Mouse (Mus musculus) spleen, adult 2 months (tissue): ENCODE results near the gene Ola1. TPM values are rescaled to one million over a fixed set of nuclear protein-coding genes. Genes with fewer than 3 reads are reported as not detected.

Source experiments
- DNase-seq, 2 experiments: peaks; one replicate each; pipeline versions ENCODE4 v3.0.0 to v3.0.0-alpha.2; 2012 to 2021; ENCODE audit warnings: low spot score in 2 of 2, low read depth in 1 of 2
- H3K27ac ChIP-seq: fragments of 200-500 bp; 2 replicates; pipeline ENCODE4 v1.5.1; 2012; ENCODE audit warnings: low read length, inconsistent platforms; ENCODE audit not compliant: insufficient read depth
- H3K27me3 ChIP-seq: fragments of 200-500 bp; 2 replicates; pipeline ENCODE4 v1.6.1; 2012; ENCODE audit warnings: mild to moderate bottlenecking, moderate library complexity, low read length, inconsistent platforms; ENCODE audit not compliant: control insufficient read depth, insufficient read depth
- H3K36me3 ChIP-seq: fragments of 200-500 bp; 2 replicates; pipeline ENCODE4 v1.6.1; 2012; ENCODE audit warnings: mild to moderate bottlenecking, low read length, inconsistent platforms; ENCODE audit not compliant: control insufficient read depth, insufficient read depth
- H3K4me1 ChIP-seq: fragments of 200-500 bp; 2 replicates; pipeline ENCODE4 v1.6.1; 2011; ENCODE audit warnings: inconsistent platforms; ENCODE audit not compliant: control insufficient read depth, insufficient read depth, insufficient read length
- H3K4me3 ChIP-seq: fragments of 200-500 bp; 2 replicates; pipeline ENCODE4 v1.5.1; 2011; ENCODE audit warnings: mild to moderate bottlenecking, inconsistent platforms; ENCODE audit not compliant: insufficient read depth, insufficient read length; ENCODE audit errors: extremely low read depth
- CTCF ChIP-seq: fragments of 200-500 bp; IDR thresholded peaks from 2 replicates; pipeline ENCODE4 v1.5.1; 2011; ENCODE audit warnings: mild to moderate bottlenecking, inconsistent platforms; ENCODE audit not compliant: insufficient read depth, insufficient read length, insufficient replicate concordance; ENCODE audit errors: extremely low read depth
- POLR2A ChIP-seq: fragments of 200-500 bp; IDR thresholded peaks from 2 replicates; pipeline ENCODE4 v1.6.1; 2011; ENCODE audit warnings: low read depth, low read length, inconsistent platforms
- WGBS: fragments of 180-500 bp; shearing (Covaris S2); methylation state at CpG from one replicate; pipeline ENCODE4 v1.1.7; 2018; 5-methylcytosine and 5-hydroxymethylcytosine counted together
- polyA plus RNA-seq: library from polyadenylated mRNA; depleted of rRNA; stranded (reverse); fragments of >200 nt; gene quantifications from 2 replicates; pipeline ENCODE4 v1.2.3, GENCODE M21; 2012

Gene Ola1
- polyA plus RNA-seq, 1 experiment, result 2.9 TPM

DNA sequence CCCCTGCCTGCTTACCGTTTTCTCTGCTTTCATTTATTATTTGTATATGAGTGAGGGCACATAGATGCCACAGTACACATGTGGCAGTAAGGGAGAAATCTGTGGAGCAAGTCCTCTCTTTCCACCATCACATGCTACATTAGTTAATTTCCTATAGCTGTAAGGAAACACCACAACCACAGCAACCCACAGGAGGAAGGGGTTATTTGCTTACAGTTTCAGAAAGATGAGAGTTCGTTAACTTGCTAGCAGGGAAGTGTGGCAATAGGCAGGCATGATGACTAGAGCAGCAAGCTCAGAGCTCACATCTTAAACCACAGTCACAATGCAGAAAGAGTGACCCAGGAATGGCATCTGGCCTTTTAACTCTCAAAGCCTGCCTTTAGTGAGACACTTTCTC, 58.0 kb downstream of the Ola1 start:
- WGBS, result 9% methylated on average over 2 of the region's 2 CpGs
- Histone ChIP-seq H3K4me3 (no peak overlapping the region), H3K27me3 (no peaks in the 10 kb centered on the region), H3K4me1 (peaks cover 6% of the 10 kb centered on the region; the same call in 1 of the 2 replicates), H3K36me3 (peaks cover 3% of the 10 kb centered on the region), H3K27ac (no peak overlapping the region)
- no peak for TF ChIP-seq POLR2A
- TF ChIP-seq CTCF, result no peak
- peak in 1 of 2 experiments; percentile 2 for DNase-seq

DNA sequence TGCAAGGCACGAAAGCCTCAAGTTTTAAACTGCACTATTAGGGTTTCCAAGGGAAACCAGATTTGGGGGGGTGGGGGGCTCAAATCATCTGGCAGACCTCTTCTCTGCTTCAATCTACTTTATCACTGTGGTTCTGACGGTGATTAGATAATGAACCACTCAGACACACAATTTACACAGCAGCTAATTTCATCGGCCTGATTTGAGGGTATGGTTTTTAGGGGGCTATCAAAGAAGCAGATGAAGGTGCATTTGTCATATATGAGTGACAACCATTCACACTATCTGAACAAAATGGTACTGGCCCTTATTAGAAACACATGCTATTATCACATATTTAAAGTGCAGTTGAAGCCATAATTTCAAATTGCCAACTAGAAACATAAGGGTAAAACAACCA, 61.5 kb downstream of the Ola1 start:
- Histone ChIP-seq H3K27me3 (no peaks in the 10 kb centered on the region), H3K4me1 (peaks cover 6% of the 10 kb centered on the region; the same call in 1 of the 2 replicates), H3K4me3 (no peak overlapping the region), H3K27ac (no peak overlapping the region), H3K36me3 (peaks cover 4% of the 10 kb centered on the region)
- WGBS, result 94% methylated on average over 3 of the region's 3 CpGs
- no peak for DNase-seq
- TF ChIP-seq POLR2A (no peak), CTCF (no peak)

DNA sequence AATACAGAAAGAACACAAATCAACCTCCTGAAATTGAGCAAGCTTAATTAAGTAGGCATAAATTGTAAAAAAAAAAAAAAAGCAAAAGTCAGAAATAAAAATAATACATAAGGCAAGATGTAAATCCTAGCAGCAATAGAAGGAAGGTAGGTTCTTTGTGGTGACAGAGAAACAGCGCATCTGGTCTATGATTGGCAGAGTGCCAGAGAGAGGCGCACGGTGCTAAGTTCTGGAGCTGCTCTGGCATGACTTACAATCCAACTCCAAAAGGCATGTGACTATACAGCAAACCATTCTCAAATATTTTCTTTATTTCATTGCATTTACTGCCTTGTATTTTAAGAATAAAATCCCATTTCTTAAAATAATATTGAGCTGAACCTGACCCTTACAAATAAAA, 68.2 kb downstream of the Ola1 start:
- Histone ChIP-seq H3K27me3 (no peaks in the 10 kb centered on the region), H3K4me3 (no peak overlapping the region), H3K36me3 (peaks cover 2% of the 10 kb centered on the region; the same call in 1 of the 2 replicates), H3K27ac (no peak overlapping the region), H3K4me1 (no peaks in the 10 kb centered on the region)
- WGBS, result 61% methylated on average over 3 of the region's 3 CpGs
- DNase-seq, result no peak
- TF ChIP-seq POLR2A (no peak), CTCF (no peak)

DNA sequence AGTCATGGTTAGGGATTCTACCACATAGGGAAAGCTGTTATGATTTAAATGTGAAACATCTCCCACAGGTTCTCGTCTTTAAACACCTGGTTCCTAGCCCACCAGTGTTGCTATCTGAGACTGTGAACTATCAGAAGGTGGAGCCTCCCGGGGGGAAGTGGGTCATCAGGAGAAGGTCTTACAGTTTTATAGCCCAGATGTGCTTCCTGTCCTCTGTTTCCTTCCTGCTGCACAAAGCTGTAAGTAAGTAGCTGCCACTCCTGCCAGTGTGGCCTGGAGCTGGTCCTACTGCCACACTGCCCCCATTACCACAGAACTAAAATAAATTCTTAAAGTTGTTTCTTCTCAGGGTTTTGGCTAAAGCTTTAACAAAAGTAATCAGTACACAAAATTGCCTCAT, 72.6 kb downstream of the Ola1 start:
- Histone ChIP-seq H3K4me3 (no peak overlapping the region), H3K27me3 (no peaks in the 10 kb centered on the region), H3K4me1 (no peaks in the 10 kb centered on the region), H3K27ac (no peak overlapping the region), H3K36me3 (peaks cover 2% of the 10 kb centered on the region; the same call in 1 of the 2 replicates)
- TF ChIP-seq POLR2A (no peak), CTCF (no peak)
- WGBS, result 23% methylated on average over 2 of the region's 2 CpGs
- no peak for DNase-seq

DNA sequence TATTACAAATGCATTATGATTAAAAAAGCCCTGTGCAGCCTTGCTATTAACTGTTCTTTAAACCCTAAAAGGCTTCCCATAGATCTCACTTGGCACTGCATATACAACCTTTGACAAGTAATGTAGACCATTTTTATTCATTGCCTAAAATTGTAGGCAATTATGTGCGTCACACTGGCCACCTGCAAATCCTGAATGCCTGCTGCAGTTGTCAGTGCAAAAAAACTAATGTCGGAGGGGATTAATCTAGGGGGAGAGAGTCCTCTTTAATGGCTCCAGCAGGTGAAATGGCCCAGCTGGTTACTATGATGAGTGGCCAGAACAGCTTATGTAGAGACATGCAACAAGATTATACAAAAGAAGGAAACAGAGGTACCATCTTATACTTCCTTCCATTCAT, 75.0 kb downstream of the Ola1 start:
- H3K36me3 ChIP-seq, result peaks cover 3% of the 10 kb centered on the region; the same call in 1 of the 2 replicates
- TF ChIP-seq POLR2A, result no peak
- DNase-seq, result no peak
- WGBS, result 98% methylated on average over 2 of the region's 2 CpGs
- H3K27ac ChIP-seq, result no peak overlapping the region
- no peaks in the 10 kb centered on the region for H3K4me1 ChIP-seq
- no peaks in the 10 kb centered on the region for H3K27me3 ChIP-seq
- H3K4me3 ChIP-seq, result no peak overlapping the region

DNA sequence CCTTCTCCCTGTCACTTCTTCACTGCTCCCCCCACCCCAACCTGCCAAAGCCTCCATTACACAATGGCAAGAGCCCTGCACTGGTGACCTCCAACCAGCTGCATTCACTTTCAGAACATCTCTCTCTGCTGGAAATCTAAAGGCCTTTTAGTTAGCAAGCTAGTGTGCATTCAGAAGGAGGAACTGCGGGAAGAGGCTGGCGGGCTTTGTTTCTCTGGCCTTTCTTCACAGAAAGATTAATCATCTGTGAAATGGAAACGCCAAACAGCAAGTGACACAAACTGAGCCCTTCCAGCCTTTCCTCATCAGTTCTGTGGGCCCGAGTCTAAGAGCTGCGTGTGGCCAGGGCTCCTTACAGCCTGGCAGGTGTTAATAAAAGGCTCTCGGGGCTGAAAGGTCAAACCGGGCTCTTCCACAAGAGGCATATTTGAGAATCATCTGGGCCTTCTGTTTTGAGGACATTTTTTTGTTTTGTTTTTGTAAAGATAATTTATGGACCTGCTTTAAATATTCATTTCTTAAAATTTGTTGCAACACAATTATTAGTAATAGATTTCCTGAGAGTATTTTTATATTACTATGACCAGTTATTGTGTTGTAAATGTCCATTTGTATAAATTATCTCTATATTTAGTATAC, 75.8 kb downstream of the Ola1 start:
- Histone ChIP-seq H3K27me3 (no peaks in the 10 kb centered on the region), H3K36me3 (peaks cover 3% of the 10 kb centered on the region; the same call in 1 of the 2 replicates), H3K27ac (no peak overlapping the region), H3K4me1 (no peaks in the 10 kb centered on the region), H3K4me3 (no peak overlapping the region)
- 64% methylated on average over 7 of the region's 7 CpGs for WGBS
- no peak for TF ChIP-seq CTCF
- no peak for TF ChIP-seq POLR2A
- no peak for DNase-seq

DNA sequence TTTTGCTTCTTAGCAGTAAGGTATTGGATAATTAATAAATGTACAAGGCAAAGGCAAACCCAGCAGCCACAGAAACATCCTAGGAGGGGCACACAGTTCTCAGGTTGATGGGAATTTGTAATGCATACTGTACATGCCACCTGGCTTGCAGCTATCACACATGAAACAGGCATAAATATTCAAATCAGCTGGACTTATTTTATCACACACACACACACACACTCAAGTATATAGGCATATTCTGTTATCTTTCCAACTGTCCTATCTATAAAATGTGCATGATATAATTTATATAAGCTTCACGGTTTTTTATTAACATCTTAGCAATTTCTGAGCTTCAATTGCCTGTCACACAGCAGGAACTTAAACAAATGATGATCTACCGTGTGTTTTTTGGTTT, 85.8 kb downstream of the Ola1 start:
- H3K4me3 ChIP-seq, result no peak overlapping the region
- no peaks in the 10 kb centered on the region; the same call in 1 of the 2 replicates for H3K36me3 ChIP-seq
- WGBS, result 85% methylated on average over 2 of the region's 2 CpGs
- no peak overlapping the region for H3K27ac ChIP-seq
- H3K4me1 ChIP-seq, result no peaks in the 10 kb centered on the region
- no peaks in the 10 kb centered on the region for H3K27me3 ChIP-seq
- no peak for DNase-seq
- TF ChIP-seq POLR2A, result no peak
- no peak for TF ChIP-seq CTCF
